Mouse (Mus musculus): ENCODE results near the gene Cfh. TPM values are rescaled to one million over a fixed set of nuclear protein-coding genes. Genes with fewer than 3 reads are reported as not detected.

Gene Cfh
- polyA plus RNA-seq, 1 experiment = 0.15 TPM

- TF ChIP-seq POLR2A (IDR thresholded peaks at IDR 0.05; ENCODE audit: insufficient read depth, low read length) (no peak), CTCF (IDR thresholded peaks at IDR 0.05; ENCODE audit: low read depth, low read length) (no peak), EP300 (IDR thresholded peaks at IDR 0.05; ENCODE audit: insufficient read depth, low read depth, low read length) (no peak)
- Histone ChIP-seq H3K36me3 (ENCODE audit: control insufficient read depth, insufficient read depth, low read length, poor library complexity, severe bottlenecking) (no peaks in the 10 kb centered on the region), H3K4me1 (ENCODE audit: control insufficient read depth, insufficient read depth, low read length) (no peaks in the 10 kb centered on the region), H3K27me3 (ENCODE audit: control insufficient read depth, insufficient read depth, low read length, poor library complexity, severe bottlenecking) (no peaks in the 10 kb centered on the region), H3K9me3 (replicated peaks; ENCODE audit: control insufficient read depth, insufficient read depth, low read length, poor library complexity, severe bottlenecking) (no peaks in the 10 kb centered on the region), H3K9ac (ENCODE audit: low read depth, poor library complexity, severe bottlenecking) (no peak overlapping the region), H3K4me3 (ENCODE audit: low read depth, low read length) (no peak overlapping the region), H3K27ac (ENCODE audit: insufficient read depth, low read length) (no peak overlapping the region)
These were observed 3.4 kb downstream of the Cfh start for GRCm38 (mm10) chr1:140180125-140180524.

- Histone ChIP-seq H3K27me3 (ENCODE audit: control insufficient read depth, insufficient read depth, low read length, poor library complexity, severe bottlenecking) (no peaks in the 10 kb centered on the region), H3K9ac (ENCODE audit: low read depth, poor library complexity, severe bottlenecking) (no peak overlapping the region), H3K4me3 (ENCODE audit: low read depth, low read length) (no peak overlapping the region), H3K4me1 (ENCODE audit: control insufficient read depth, insufficient read depth, low read length) (no peaks in the 10 kb centered on the region), H3K9me3 (replicated peaks; ENCODE audit: control insufficient read depth, insufficient read depth, low read length, poor library complexity, severe bottlenecking) (no peaks in the 10 kb centered on the region), H3K27ac (ENCODE audit: insufficient read depth, low read length) (no peak overlapping the region), H3K36me3 (ENCODE audit: control insufficient read depth, insufficient read depth, low read length, poor library complexity, severe bottlenecking) (no peaks in the 10 kb centered on the region)
- TF ChIP-seq POLR2A (IDR thresholded peaks at IDR 0.05; ENCODE audit: insufficient read depth, low read length) (no peak), EP300 (IDR thresholded peaks at IDR 0.05; ENCODE audit: insufficient read depth, low read depth, low read length) (no peak), CTCF (IDR thresholded peaks at IDR 0.05; ENCODE audit: low read depth, low read length) (no peak)
These were observed 8.1 kb downstream of the Cfh start for GRCm38 (mm10) chr1:140175442-140175841.

GRCm38 (mm10) chr1:140171581-140172154, 11.9 kb downstream of the Cfh start:
- Histone ChIP-seq H3K4me3 (ENCODE audit: low read depth, low read length) (no peak overlapping the region), H3K27me3 (ENCODE audit: control insufficient read depth, insufficient read depth, low read length, poor library complexity, severe bottlenecking) (no peaks in the 10 kb centered on the region), H3K4me1 (ENCODE audit: control insufficient read depth, insufficient read depth, low read length) (no peaks in the 10 kb centered on the region), H3K27ac (ENCODE audit: insufficient read depth, low read length) (no peak overlapping the region), H3K9me3 (replicated peaks; ENCODE audit: control insufficient read depth, insufficient read depth, low read length, poor library complexity, severe bottlenecking) (no peaks in the 10 kb centered on the region), H3K9ac (ENCODE audit: low read depth, poor library complexity, severe bottlenecking) (no peak overlapping the region), H3K36me3 (ENCODE audit: control insufficient read depth, insufficient read depth, low read length, poor library complexity, severe bottlenecking) (no peaks in the 10 kb centered on the region)
- no peak for TF ChIP-seq EP300 (IDR thresholded peaks at IDR 0.05; ENCODE audit: insufficient read depth, low read depth, low read length)
- peak; percentile 3 for TF ChIP-seq CTCF (IDR thresholded peaks at IDR 0.05; ENCODE audit: low read depth, low read length)

GRCm38 (mm10) chr1:140158970-140159369, 24.6 kb downstream of the Cfh start:
- Histone ChIP-seq H3K4me1 (ENCODE audit: control insufficient read depth, insufficient read depth, low read length) (no peaks in the 10 kb centered on the region), H3K9ac (ENCODE audit: low read depth, poor library complexity, severe bottlenecking) (no peak overlapping the region), H3K9me3 (replicated peaks; ENCODE audit: control insufficient read depth, insufficient read depth, low read length, poor library complexity, severe bottlenecking) (no peaks in the 10 kb centered on the region), H3K4me3 (ENCODE audit: low read depth, low read length) (no peak overlapping the region), H3K27me3 (ENCODE audit: control insufficient read depth, insufficient read depth, low read length, poor library complexity, severe bottlenecking) (no peaks in the 10 kb centered on the region), H3K27ac (ENCODE audit: insufficient read depth, low read length) (no peak overlapping the region), H3K36me3 (ENCODE audit: control insufficient read depth, insufficient read depth, low read length, poor library complexity, severe bottlenecking) (no peaks in the 10 kb centered on the region)
- TF ChIP-seq EP300 (IDR thresholded peaks at IDR 0.05; ENCODE audit: insufficient read depth, low read depth, low read length) (no peak), CTCF (IDR thresholded peaks at IDR 0.05; ENCODE audit: low read depth, low read length) (no peak)

- H3K27me3 ChIP-seq (ENCODE audit: control insufficient read depth, insufficient read depth, low read length, poor library complexity, severe bottlenecking) = no peaks in the 10 kb centered on the region
- no peak overlapping the region for H3K27ac ChIP-seq (ENCODE audit: insufficient read depth, low read length)
- no peaks in the 10 kb centered on the region for H3K36me3 ChIP-seq (ENCODE audit: control insufficient read depth, insufficient read depth, low read length, poor library complexity, severe bottlenecking)
- peaks cover 1% of the 10 kb centered on the region for H3K4me1 ChIP-seq (ENCODE audit: control insufficient read depth, insufficient read depth, low read length)
- TF ChIP-seq CTCF (IDR thresholded peaks at IDR 0.05; ENCODE audit: low read depth, low read length) = no peak
- no peak for TF ChIP-seq EP300 (IDR thresholded peaks at IDR 0.05; ENCODE audit: insufficient read depth, low read depth, low read length)
- TF ChIP-seq POLR2A (IDR thresholded peaks at IDR 0.05; ENCODE audit: insufficient read depth, low read length) = no peak
- H3K4me3 ChIP-seq (ENCODE audit: low read depth, low read length) = no peak overlapping the region
- H3K9ac ChIP-seq (ENCODE audit: low read depth, poor library complexity, severe bottlenecking) = no peak overlapping the region
- H3K9me3 ChIP-seq (replicated peaks; ENCODE audit: control insufficient read depth, insufficient read depth, low read length, poor library complexity, severe bottlenecking) = no peaks in the 10 kb centered on the region
These were observed 114.1 kb downstream of the Cfh start for GRCm38 (mm10) chr1:140069471-140069870.

Other genes starting within 250 kb of the Cfh start
- gene Kcnt2, start 62.4 kb upstream of the Cfh start, polyA plus RNA-seq (2011; ENCODE audit: insufficient read depth, insufficient read length, low read depth, missing spikeins) = 2.3 and 2.4 TPM in 2 replicates

All from ES-Bruce4 (cell line).